Mouse (Mus musculus): ENCODE measurements around the gene Pepd. TPM values are rescaled to one million over a fixed set of nuclear protein-coding genes. Genes with fewer than 3 reads are reported as not detected.

The Pepd gene
- polyA plus RNA-seq, 1 experiment from 2014 or later, result 64.5 TPM

- H3K27me3 ChIP-seq (ENCODE audit: insufficient read depth, poor library complexity, severe bottlenecking), result peaks cover 4% of the 10 kb centered on the region; the same call in 1 of the 2 replicates
- no peak overlapping the region for H3K4me3 ChIP-seq
- no peak overlapping the region for H3K27ac ChIP-seq
- 88% methylated on average over 5 of the region's 5 CpGs for WGBS
- H3K4me1 ChIP-seq, result peaks cover 28% of the 10 kb centered on the region
- DNase-seq (ENCODE audit: low spot score), result no peak
- H3K9me3 ChIP-seq, result no peaks in the 10 kb centered on the region
- no peaks in the 10 kb centered on the region for H3K36me3 ChIP-seq
Measured at GRCm38 (mm10) chr7:34915555-34915954, 3.4 kb downstream of the Pepd start.

DNA sequence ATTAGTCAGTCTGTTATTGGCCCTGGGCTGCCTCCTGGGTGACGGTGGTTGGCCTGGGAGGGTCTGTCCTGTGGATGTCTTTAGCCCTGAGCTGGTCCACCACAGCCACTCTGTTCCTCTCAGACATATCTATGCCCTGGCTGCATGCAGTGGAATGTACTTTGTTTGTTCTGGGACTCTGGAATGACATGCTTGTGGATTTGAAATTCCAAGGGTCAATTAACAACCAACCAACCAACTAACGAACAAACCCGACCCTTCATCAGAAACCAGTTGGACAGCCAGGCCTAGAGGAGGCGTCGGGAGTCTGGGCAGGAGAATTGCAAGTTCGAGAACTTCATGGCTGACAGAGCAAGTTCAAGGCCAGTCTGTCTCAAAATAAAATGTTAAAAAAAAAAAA, 5.4 kb downstream of the Pepd start:
- no peak for DNase-seq (ENCODE audit: low spot score)

DNA sequence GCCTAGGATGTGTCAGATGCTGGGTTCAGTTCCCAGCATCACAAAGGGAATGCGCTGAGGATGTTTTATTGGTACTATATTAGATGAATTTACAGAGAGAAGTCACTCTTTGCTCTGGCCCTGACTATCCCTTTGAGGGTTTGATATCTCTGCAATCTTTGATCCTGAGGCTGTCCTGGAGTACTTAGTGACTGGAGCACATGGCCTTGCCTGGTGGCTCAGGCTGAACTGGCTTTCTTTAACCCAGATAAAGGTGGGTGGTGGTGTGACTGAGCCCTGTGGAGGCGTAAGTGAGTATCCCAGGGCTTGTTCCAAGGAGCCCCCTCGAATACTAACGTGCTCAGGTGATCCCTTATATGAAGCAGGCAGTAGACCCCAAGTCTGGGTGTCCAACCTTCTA, 5.8 kb downstream of the Pepd start:
- Histone ChIP-seq H3K9me3 (no peaks in the 10 kb centered on the region), H3K36me3 (peaks cover 11% of the 10 kb centered on the region; the same call in 1 of the 2 replicates), H3K4me3 (no peak overlapping the region), H3K27ac (no peak overlapping the region), H3K4me1 (peaks cover 14% of the 10 kb centered on the region), H3K27me3 (ENCODE audit: insufficient read depth, poor library complexity, severe bottlenecking) (no peaks in the 10 kb centered on the region)
- 89% methylated on average over 4 of the region's 4 CpGs for WGBS
- DNase-seq (ENCODE audit: low spot score), result no peak

More for the DNA sequence above, 5.4 kb downstream of the Pepd start:
- Histone ChIP-seq H3K27ac (no peak overlapping the region), H3K27me3 (ENCODE audit: insufficient read depth, poor library complexity, severe bottlenecking) (no peaks in the 10 kb centered on the region), H3K4me3 (no peak overlapping the region), H3K4me1 (peaks cover 18% of the 10 kb centered on the region), H3K9me3 (no peaks in the 10 kb centered on the region), H3K36me3 (peaks cover 11% of the 10 kb centered on the region; the same call in 1 of the 2 replicates)
- 74% methylated on average over 6 of the region's 6 CpGs for WGBS

GRCm38 (mm10) chr7:34918416-34918815, 6.2 kb downstream of the Pepd start:
- DNase-seq (ENCODE audit: low spot score), result no peak
- H3K36me3 ChIP-seq, result peaks cover 11% of the 10 kb centered on the region; the same call in 1 of the 2 replicates
- no peaks in the 10 kb centered on the region for H3K27me3 ChIP-seq (ENCODE audit: insufficient read depth, poor library complexity, severe bottlenecking)
- no peaks in the 10 kb centered on the region for H3K9me3 ChIP-seq
- peaks cover 11% of the 10 kb centered on the region; the same call in 1 of the 2 replicates for H3K4me1 ChIP-seq
- no peak overlapping the region for H3K4me3 ChIP-seq
- 76% methylated on average over 8 of the region's 8 CpGs for WGBS
- H3K27ac ChIP-seq, result no peak overlapping the region

GRCm38 (mm10) chr7:34919054-34919453, 6.9 kb downstream of the Pepd start:
- WGBS, result 74% methylated on average over 5 of the region's 5 CpGs

DNA sequence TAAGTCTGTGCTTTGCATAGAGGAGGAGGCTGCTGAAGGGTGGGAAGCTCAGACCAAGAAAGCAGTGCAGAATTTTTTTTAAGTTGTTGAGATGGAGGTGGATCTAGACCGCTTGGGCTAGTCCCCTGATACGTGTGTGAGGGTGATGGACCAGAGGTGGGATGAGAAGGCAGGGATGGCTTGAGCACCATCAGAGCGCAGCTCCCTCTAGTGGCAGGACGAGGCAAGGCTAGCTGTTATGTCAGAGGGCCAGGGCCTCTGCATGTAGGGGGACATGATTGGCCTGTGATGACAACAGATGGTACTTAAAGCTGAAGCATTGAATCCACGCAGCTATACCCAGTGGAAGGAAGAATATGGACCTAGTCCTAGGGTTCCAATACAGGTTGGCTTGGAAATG, 7.6 kb downstream of the Pepd start:
- H3K27me3 ChIP-seq (ENCODE audit: insufficient read depth, poor library complexity, severe bottlenecking), result no peaks in the 10 kb centered on the region
- H3K27ac ChIP-seq, result no peak overlapping the region
- H3K4me1 ChIP-seq, result peaks cover 11% of the 10 kb centered on the region; the same call in 1 of the 2 replicates
- H3K9me3 ChIP-seq, result no peaks in the 10 kb centered on the region
- no peak overlapping the region for H3K4me3 ChIP-seq
- no peak for DNase-seq (ENCODE audit: low spot score)
- 56% methylated on average over 5 of the region's 5 CpGs for WGBS
- peaks cover 15% of the 10 kb centered on the region; the same call in 1 of the 2 replicates for H3K36me3 ChIP-seq

More at GRCm38 (mm10) chr7:34919054-34919453, 6.9 kb downstream of the Pepd start:
- H3K27me3 ChIP-seq (ENCODE audit: insufficient read depth, poor library complexity, severe bottlenecking), result no peaks in the 10 kb centered on the region
- peaks cover 11% of the 10 kb centered on the region; the same call in 1 of the 2 replicates for H3K4me1 ChIP-seq
- H3K36me3 ChIP-seq, result peaks cover 11% of the 10 kb centered on the region; the same call in 1 of the 2 replicates
- H3K9me3 ChIP-seq, result no peaks in the 10 kb centered on the region
- no peak overlapping the region for H3K27ac ChIP-seq
- DNase-seq (ENCODE audit: low spot score), result no peak
- H3K4me3 ChIP-seq, result no peak overlapping the region

DNA sequence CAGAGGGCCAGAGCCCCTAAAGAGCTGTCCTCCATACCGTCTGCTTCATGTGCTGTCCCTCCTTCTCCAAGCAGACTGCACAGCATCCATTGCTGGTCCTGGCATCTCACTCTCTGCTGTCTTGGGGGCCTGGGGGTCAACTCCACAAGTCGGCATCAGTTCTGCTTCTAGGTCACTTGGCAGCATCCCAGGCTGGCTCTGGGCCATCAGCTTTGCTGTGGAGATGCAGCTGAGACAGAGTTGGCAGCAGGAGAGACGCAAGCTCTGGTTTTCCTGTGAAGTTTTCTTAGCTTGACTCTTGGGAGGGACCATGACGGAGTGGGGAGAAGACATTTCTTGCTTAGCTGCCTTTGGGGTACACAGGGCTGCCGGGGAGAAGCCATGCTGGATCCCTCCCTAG, 13.0 kb downstream of the Pepd start:
- peaks cover 36% of the 10 kb centered on the region for H3K36me3 ChIP-seq
- H3K9me3 ChIP-seq, result no peaks in the 10 kb centered on the region
- no peak overlapping the region for H3K4me3 ChIP-seq
- H3K27me3 ChIP-seq (ENCODE audit: insufficient read depth, poor library complexity, severe bottlenecking), result no peaks in the 10 kb centered on the region
- no peak overlapping the region for H3K27ac ChIP-seq
- WGBS, result 78% methylated on average over 5 of the region's 5 CpGs
- no peak for DNase-seq (ENCODE audit: low spot score)
- H3K4me1 ChIP-seq, result peaks cover 10% of the 10 kb centered on the region

- peaks cover 18% of the 10 kb centered on the region for H3K4me1 ChIP-seq
- no peak overlapping the region for H3K4me3 ChIP-seq
- H3K36me3 ChIP-seq, result peaks cover 36% of the 10 kb centered on the region
- WGBS, result 88% methylated on average over 7 of the region's 7 CpGs
- no peaks in the 10 kb centered on the region for H3K9me3 ChIP-seq
- H3K27ac ChIP-seq, result no peak overlapping the region
- H3K27me3 ChIP-seq (ENCODE audit: insufficient read depth, poor library complexity, severe bottlenecking), result no peaks in the 10 kb centered on the region
- no peak for DNase-seq (ENCODE audit: low spot score)
Measured at GRCm38 (mm10) chr7:34925956-34926355, 13.8 kb downstream of the Pepd start.

GRCm38 (mm10) chr7:34929614-34930262, 17.6 kb downstream of the Pepd start:
- no peak overlapping the region for H3K4me3 ChIP-seq
- H3K9me3 ChIP-seq, result no peaks in the 10 kb centered on the region
- H3K27me3 ChIP-seq (ENCODE audit: insufficient read depth, poor library complexity, severe bottlenecking), result no peaks in the 10 kb centered on the region
- DNase-seq (ENCODE audit: low spot score), result no peak
- H3K27ac ChIP-seq, result peak overlapping the region; percentile 63
- 55% methylated on average over 8 of the region's 8 CpGs for WGBS
- peaks cover 40% of the 10 kb centered on the region for H3K36me3 ChIP-seq
- peaks cover 19% of the 10 kb centered on the region for H3K4me1 ChIP-seq

DNA sequence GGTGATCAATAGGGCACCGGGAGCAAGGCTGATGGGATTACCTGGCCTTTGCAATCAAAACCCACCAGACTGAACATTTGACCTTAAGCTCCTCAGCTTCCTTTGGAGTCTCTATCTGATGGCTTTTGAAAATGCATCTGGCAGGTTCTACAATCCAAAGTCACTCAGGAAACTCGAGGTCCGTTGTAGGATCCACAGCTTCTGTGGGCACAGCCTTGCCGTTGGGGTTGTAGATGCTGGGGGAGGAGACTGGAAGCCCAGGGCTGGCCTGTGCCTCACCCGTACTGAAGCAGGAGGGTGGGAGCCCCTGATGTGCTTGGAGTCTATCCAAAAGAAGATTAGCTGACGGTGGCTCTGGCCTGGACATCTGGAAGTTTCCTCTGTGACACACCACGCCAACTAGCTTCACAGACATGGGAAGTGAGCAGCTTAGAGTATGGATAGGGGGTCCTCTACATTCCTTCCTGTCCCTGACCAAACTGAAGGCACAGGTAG, 18.1 kb downstream of the Pepd start:
- Histone ChIP-seq H3K9me3 (no peaks in the 10 kb centered on the region), H3K36me3 (peaks cover 40% of the 10 kb centered on the region), H3K4me3 (no peak overlapping the region), H3K27ac (peak overlapping the region; percentile 63), H3K27me3 (ENCODE audit: insufficient read depth, poor library complexity, severe bottlenecking) (no peaks in the 10 kb centered on the region), H3K4me1 (peaks cover 19% of the 10 kb centered on the region)
- no peak for DNase-seq (ENCODE audit: low spot score)
- WGBS, result 57% methylated on average over 7 of the region's 7 CpGs

GRCm38 (mm10) chr7:34932631-34933030, 20.5 kb downstream of the Pepd start:
- peaks cover 19% of the 10 kb centered on the region for H3K4me1 ChIP-seq
- no peaks in the 10 kb centered on the region for H3K27me3 ChIP-seq (ENCODE audit: insufficient read depth, poor library complexity, severe bottlenecking)
- H3K4me3 ChIP-seq, result no peak overlapping the region
- H3K27ac ChIP-seq, result no peak overlapping the region
- DNase-seq (ENCODE audit: low spot score), result no peak
- 0 out of 2 replicates have a peak, but pooled peaks cover 3% of the 10 kb centered on the region for H3K9me3 ChIP-seq
- WGBS, result 82% methylated on average over 8 of the region's 8 CpGs
- H3K36me3 ChIP-seq, result peaks cover 46% of the 10 kb centered on the region

DNA sequence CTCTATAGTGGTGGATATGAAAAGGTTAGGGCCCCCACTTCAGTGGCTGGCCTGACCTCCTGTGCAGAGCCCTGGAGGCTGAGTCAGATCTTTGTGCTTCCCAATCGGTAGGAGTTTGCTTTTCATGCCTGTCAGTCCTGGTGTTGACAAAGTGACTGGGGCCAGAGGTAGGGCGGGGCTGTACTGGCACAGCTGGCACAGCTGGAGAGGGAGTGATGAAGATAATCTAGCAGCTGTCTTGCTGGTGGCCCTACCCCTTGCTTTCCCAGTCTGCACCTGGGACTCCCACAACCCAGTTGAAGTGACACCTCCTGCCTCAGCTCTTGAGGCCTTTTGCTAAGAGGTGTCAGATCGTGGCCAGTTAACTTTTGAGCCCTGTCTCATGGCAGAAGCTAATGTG, 21.0 kb downstream of the Pepd start:
- Histone ChIP-seq H3K27me3 (ENCODE audit: insufficient read depth, poor library complexity, severe bottlenecking) (no peaks in the 10 kb centered on the region), H3K4me1 (peaks cover 19% of the 10 kb centered on the region), H3K27ac (no peak overlapping the region), H3K4me3 (no peak overlapping the region), H3K36me3 (peaks cover 51% of the 10 kb centered on the region), H3K9me3 (0 out of 2 replicates have a peak, but pooled peaks cover 3% of the 10 kb centered on the region)
- DNase-seq (ENCODE audit: low spot score), result no peak
- WGBS, result 55% methylated on average over 3 of the region's 3 CpGs

DNA sequence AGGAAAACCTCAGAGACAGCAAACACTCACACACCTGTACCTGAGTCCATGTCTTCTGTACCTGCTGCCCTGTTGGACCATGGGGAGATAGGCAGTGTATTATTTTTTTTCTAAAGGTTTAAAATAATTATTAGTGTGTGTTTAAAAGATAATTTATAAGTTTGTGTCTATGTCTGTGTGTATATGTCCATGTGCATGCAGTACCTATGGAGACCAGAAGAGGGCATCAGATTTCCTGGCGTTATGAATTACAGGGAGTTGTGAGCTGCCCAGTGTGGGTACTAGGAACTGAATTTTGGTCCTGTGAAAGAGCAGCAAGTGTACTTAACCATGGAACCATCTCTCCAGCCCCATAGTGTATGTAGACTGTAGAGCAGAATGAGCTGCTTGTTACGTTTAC, 24.2 kb downstream of the Pepd start:
- Histone ChIP-seq H3K9me3 (0 out of 2 replicates have a peak, but pooled peaks cover 3% of the 10 kb centered on the region), H3K27ac (no peak overlapping the region), H3K4me1 (0 out of 2 replicates have a peak, but pooled peaks cover 13% of the 10 kb centered on the region), H3K4me3 (no peak overlapping the region), H3K27me3 (ENCODE audit: insufficient read depth, poor library complexity, severe bottlenecking) (no peaks in the 10 kb centered on the region), H3K36me3 (peaks cover 52% of the 10 kb centered on the region)
- 82% methylated on average over 2 of the region's 2 CpGs for WGBS
- DNase-seq (ENCODE audit: low spot score), result no peak

Measured in heart, embryonic 10.5 days (tissue).